Mouse (Mus musculus): ENCODE measurements around the gene Sin3a.
A peak's percentile ranks its signal among the peaks of the same experiment; 100 is the strongest.

The Sin3a gene

GRCm38 (mm10) chr9:57137777-57138176, 65.9 kb downstream of the Sin3a start:
- DNase-seq (ENCODE audit: low spot score): no peak

GRCm38 (mm10) chr9:57138507-57138906, 66.7 kb downstream of the Sin3a start:
- no peak for DNase-seq (ENCODE audit: low spot score)

- DNase-seq (ENCODE audit: low spot score): no peak
Measured at GRCm38 (mm10) chr9:57139110-57139509, 67.3 kb downstream of the Sin3a start.

- no peak for DNase-seq (ENCODE audit: low spot score)
Measured at GRCm38 (mm10) chr9:57139571-57139970, 67.7 kb downstream of the Sin3a start.

- DNase-seq (ENCODE audit: low spot score): no peak
Measured at GRCm38 (mm10) chr9:57141417-57142353, 69.8 kb downstream of the Sin3a start.

- no peak for DNase-seq (ENCODE audit: low spot score)
Measured at GRCm38 (mm10) chr9:57143212-57143611, 71.4 kb downstream of the Sin3a start.

- DNase-seq (ENCODE audit: low spot score): no peak
Measured at GRCm38 (mm10) chr9:57144830-57145229, 73.0 kb downstream of the Sin3a start.

- no peak for DNase-seq (ENCODE audit: low spot score)
Measured at GRCm38 (mm10) chr9:57146451-57147066, 74.7 kb downstream of the Sin3a start.

GRCm38 (mm10) chr9:57147205-57148143, 75.6 kb downstream of the Sin3a start:
- no peak for DNase-seq (ENCODE audit: low spot score)

GRCm38 (mm10) chr9:57148144-57148878, 76.5 kb downstream of the Sin3a start, which contains the start of gene Neil1:
Gene Neil1 (minus strand): TSS chr9:57148305.
- DNase-seq (ENCODE audit: low spot score): peak; percentile 91

GRCm38 (mm10) chr9:57149021-57149420, 77.2 kb downstream of the Sin3a start:
- no peak for DNase-seq (ENCODE audit: low spot score)

GRCm38 (mm10) chr9:57150192-57150591, 78.4 kb downstream of the Sin3a start:
- no peak for DNase-seq (ENCODE audit: low spot score)

- DNase-seq (ENCODE audit: low spot score): no peak
Measured at GRCm38 (mm10) chr9:57152331-57152730, 80.5 kb downstream of the Sin3a start.

GRCm38 (mm10) chr9:57156383-57156782, 84.5 kb downstream of the Sin3a start:
- no peak for DNase-seq (ENCODE audit: low spot score)

GRCm38 (mm10) chr9:57156823-57157222, 85.0 kb downstream of the Sin3a start:
- no peak for DNase-seq (ENCODE audit: low spot score)

- DNase-seq (ENCODE audit: low spot score): peak; percentile 67
Measured at GRCm38 (mm10) chr9:57157499-57157898, 85.7 kb downstream of the Sin3a start.

- peak; percentile 79 for DNase-seq (ENCODE audit: low spot score)
Measured at GRCm38 (mm10) chr9:57158013-57158470, 86.2 kb downstream of the Sin3a start, which contains the start of gene Commd4. Gene Commd4 (minus strand): TSS chr9:57158331.

- no peak for DNase-seq (ENCODE audit: low spot score)
Measured at GRCm38 (mm10) chr9:57158506-57158905, 86.7 kb downstream of the Sin3a start.

GRCm38 (mm10) chr9:57162496-57162895, 90.7 kb downstream of the Sin3a start:
- no peak for DNase-seq (ENCODE audit: low spot score)

- no peak for DNase-seq (ENCODE audit: low spot score)
Measured at GRCm38 (mm10) chr9:57163137-57163536, 91.3 kb downstream of the Sin3a start.

GRCm38 (mm10) chr9:57166173-57166572, 94.3 kb downstream of the Sin3a start:
- DNase-seq (ENCODE audit: low spot score): no peak

Data from T-cell, adult 2 months (primary cell).